12 mouse cellular contexts compared by ENCODE assay signal in the genomic region with DNA sequence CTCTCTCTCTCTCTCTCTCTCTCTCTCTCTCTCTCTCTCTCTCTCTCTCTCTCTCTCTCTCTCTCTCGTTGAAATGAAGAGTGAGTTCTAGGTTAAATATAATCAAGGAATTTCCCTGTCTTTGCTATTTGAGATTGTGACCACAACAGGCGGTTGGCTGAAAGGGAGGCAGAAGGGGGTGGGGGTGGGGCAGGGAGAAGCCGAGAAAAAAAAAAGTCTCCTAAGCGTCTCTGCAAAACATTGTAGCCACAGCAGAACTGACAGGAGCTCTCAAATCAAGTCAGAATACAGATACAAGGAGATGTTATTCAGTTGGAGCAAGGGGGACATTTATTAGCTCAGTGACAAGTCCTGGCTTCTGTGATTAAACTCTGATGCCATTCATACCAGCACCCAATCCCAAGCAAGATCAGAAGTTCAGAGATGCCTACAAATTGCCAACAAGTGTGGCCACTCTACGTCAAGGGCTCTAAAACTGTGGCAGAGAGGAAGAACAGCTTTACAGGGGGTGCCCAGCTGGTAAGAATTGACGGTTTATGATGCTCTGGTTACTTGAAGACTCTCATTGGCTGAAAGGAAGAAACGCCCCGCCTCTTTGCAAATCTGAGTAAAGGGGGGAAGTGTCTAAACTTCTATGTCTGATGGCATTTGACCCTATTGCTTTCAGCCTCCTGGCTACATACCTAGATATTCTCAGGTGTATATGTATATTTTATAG. TPM values are rescaled to one million over a fixed set of nuclear protein-coding genes. Genes with fewer than 3 reads are reported as not detected.
DNase-seq lines count a peak whose midpoint lies in the region; ATAC-seq lines count a peak whose summit lies in the region.
"Had no signal": no experiment of that assay in that cellular context is flagged by ENCODE, and none has a peak within 500 bp of the region (broad histone marks: within the 10 kb centered on the region; RNA-seq: fewer than 3 reads in every experiment).

A gene (plus strand): TSS at position 233 of the 718 bp plus-strand sequence.

- 40% methylated on average over 8 of the region's 8 CpGs for WGBS in hindbrain, embryonic 13.5 days
- 44% methylated on average over 8 of the region's 8 CpGs for WGBS in hindbrain, embryonic 10.5 days
- WGBS in limb, embryonic 15.5 days, result 32% methylated on average over 8 of the region's 8 CpGs

- no peaks in the 10 kb centered on the region for H3K4me1 ChIP-seq in hindbrain, embryonic 13.5 days (replicated peaks)
- peaks cover 6% of the 10 kb centered on the region for H3K4me1 ChIP-seq in hindbrain, embryonic 10.5 days (replicated peaks)
- H3K4me1 ChIP-seq in limb, embryonic 15.5 days, result 0 out of 2 replicates have a peak, but pooled peaks cover 4% of the 10 kb centered on the region
- H3K4me1 ChIP-seq: intestine, embryonic 15.5 days had no signal

- no peaks in the 10 kb centered on the region for H3K9me3 ChIP-seq in hindbrain, embryonic 13.5 days
- H3K9me3 ChIP-seq in hindbrain, embryonic 10.5 days, result no peaks in the 10 kb centered on the region
- no peaks in the 10 kb centered on the region for H3K9me3 ChIP-seq in limb, embryonic 15.5 days
- H3K9me3 ChIP-seq: intestine, embryonic 15.5 days had no signal

- H3K36me3 ChIP-seq in hindbrain, embryonic 13.5 days, result no peaks in the 10 kb centered on the region
- H3K36me3 ChIP-seq in hindbrain, embryonic 10.5 days, result no peaks in the 10 kb centered on the region
- H3K36me3 ChIP-seq in limb, embryonic 15.5 days, result no peaks in the 10 kb centered on the region
- H3K36me3 ChIP-seq: intestine, embryonic 15.5 days had no signal

- ATAC-seq in hindbrain, embryonic 13.5 days (ENCODE audit: low FRiP score), result no peak
- no peak for ATAC-seq in limb, embryonic 15.5 days (ENCODE audit: insufficient number of reproducible peaks, low FRiP score, low TSS enrichment, low read depth)
- ATAC-seq in activated CD4-positive, CD25-positive, alpha-beta regulatory T cell, adult 4 months, result no peak
- ATAC-seq: intestine, embryonic 15.5 days; lung, postnatal 0 days had no signal

- DNase-seq in hindbrain, embryonic 10.5 days (ENCODE audit: low spot score), result no peak
- peak; percentile 10 for DNase-seq in adipocyte (ENCODE audit: low spot score)
- no peak for DNase-seq in gastrocnemius, postnatal 14 days
- DNase-seq in c-Kit-positive CD71-positive TER-119-positive erythroid progenitor cells, embryonic 14.5 days (ENCODE audit: low spot score), result no peak
- DNase-seq in kidney, postnatal 36 days, result no peak

- peak within 1 kb of the TSS; percentile 17; the same call in 1 of the 2 replicates for H3K4me2 ChIP-seq in hindbrain, embryonic 13.5 days
- no peak within 1 kb of the TSS for H3K4me2 ChIP-seq in limb, embryonic 15.5 days
- H3K4me2 ChIP-seq: intestine, embryonic 15.5 days had no signal

- H3K9ac ChIP-seq in hindbrain, embryonic 13.5 days, result no peak within 1 kb of the TSS
- no peak within 1 kb of the TSS for H3K9ac ChIP-seq in limb, embryonic 15.5 days
- H3K9ac ChIP-seq: intestine, embryonic 15.5 days had no signal

- no peak within 1 kb of the TSS for H3K4me3 ChIP-seq in hindbrain, embryonic 13.5 days
- H3K4me3 ChIP-seq in hindbrain, embryonic 10.5 days, result no peak within 1 kb of the TSS
- H3K4me3 ChIP-seq in limb, embryonic 15.5 days, result no peak within 1 kb of the TSS
- H3K4me3 ChIP-seq: intestine, embryonic 15.5 days; left cerebral cortex, adult 2 months had no signal

- intact Hi-C loops in gastrocnemius, postnatal 14 days (cut with DNase I; ENCODE audit: low total_unique reads), result no loop called here

- H3K27me3 ChIP-seq in hindbrain, embryonic 13.5 days, result no peaks in the 10 kb centered on the region
- no peaks in the 10 kb centered on the region for H3K27me3 ChIP-seq in hindbrain, embryonic 10.5 days (ENCODE audit: insufficient read depth, poor library complexity, severe bottlenecking)
- no peaks in the 10 kb centered on the region for H3K27me3 ChIP-seq in limb, embryonic 15.5 days
- H3K27me3 ChIP-seq: intestine, embryonic 15.5 days had no signal

- no peak within 1 kb of the TSS for H3K27ac ChIP-seq in hindbrain, embryonic 13.5 days
- no peak within 1 kb of the TSS for H3K27ac ChIP-seq in hindbrain, embryonic 10.5 days
- H3K27ac ChIP-seq in limb, embryonic 15.5 days, result no peak within 1 kb of the TSS
- H3K27ac ChIP-seq: intestine, embryonic 15.5 days; left cerebral cortex, adult 2 months had no signal

RNA-seq across cellular contexts. Expression of the gene that starts here (rescaled TPM):
- polyA plus RNA-seq in hindbrain, embryonic 13.5 days (2015; fragmentation: Nextera tagmentation; extraction: Ambion mirVana), result 0.18 and 0.21 TPM in 2 replicates
- polyA plus RNA-seq in hindbrain, embryonic 10.5 days (2016; fragmentation: Nextera tagmentation; extraction: Ambion mirVana), result 7.2 and 7.7 TPM in 2 replicates
- 10 to 100 TPM; 10.7 to 13.0 TPM for total RNA-seq in gastrocnemius, postnatal 14 days (2021)
- polyA plus RNA-seq in limb, embryonic 15.5 days (2015; fragmentation: Nextera tagmentation; extraction: Ambion mirVana), result 60.8 and 64.8 TPM in 2 replicates
- polyA plus RNA-seq in activated CD4-positive, CD25-positive, alpha-beta regulatory T cell, adult 4 months (2017; shearing (Covaris generic)), result not detected
- total RNA-seq: monocyte, adult 5-6 weeks had no signal
